Comparison of ENCODE assay signal across 8 mouse cellular contexts in the genomic region with DNA sequence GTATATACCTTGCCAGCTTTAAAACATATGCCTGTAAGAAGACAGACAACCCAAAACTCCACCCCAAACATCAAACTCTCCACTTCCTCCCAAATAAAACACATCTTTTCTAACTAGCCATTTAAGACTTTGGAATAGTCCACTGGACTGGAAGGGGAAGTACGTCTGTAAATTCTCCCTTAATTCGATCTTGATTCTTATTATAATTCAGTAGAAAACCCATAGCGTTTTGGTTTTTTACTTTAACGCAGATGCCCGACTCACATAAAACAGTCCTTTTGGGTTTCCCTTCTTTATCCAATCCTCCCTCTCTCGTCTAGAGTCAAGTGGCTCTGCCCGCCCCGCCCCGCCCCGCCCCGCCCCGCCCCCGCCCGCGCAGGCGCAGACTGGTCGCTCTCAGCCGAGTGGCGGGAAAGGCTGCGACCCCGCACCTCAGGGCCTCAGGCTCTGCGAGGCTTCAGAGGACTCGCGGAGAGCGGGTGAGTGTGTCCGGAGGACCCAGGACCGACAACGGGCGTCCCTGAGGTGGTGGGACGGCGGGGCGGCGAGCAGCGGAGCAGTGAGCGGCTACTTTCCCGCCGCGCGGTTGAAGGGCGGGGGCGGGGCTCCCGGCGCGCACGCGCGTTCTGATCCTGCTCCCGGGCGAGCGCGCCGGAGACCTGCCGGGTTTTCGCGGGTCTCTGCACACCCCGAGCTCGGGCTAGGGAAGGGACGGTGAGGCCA. TPM values are rescaled to one million over a fixed set of nuclear protein-coding genes. Genes with fewer than 3 reads are reported as not detected.
DNase-seq lines count a peak whose midpoint lies in the region; ATAC-seq and TF ChIP-seq lines count a peak whose summit lies in the region.

TSS of gene Timeless (plus strand) at position 369 of the 723 bp plus-strand sequence.

- H3K4me2 ChIP-seq in forebrain, embryonic 15.5 days (replicated peaks) = peak within 1 kb of the TSS; percentile 59
- H3K4me2 ChIP-seq in neural tube, embryonic 15.5 days = peak within 1 kb of the TSS; percentile 73

- peak within 1 kb of the TSS; percentile 99 for H3K27ac ChIP-seq in ES-E14 (ENCODE audit: insufficient read depth, low read depth, low read length, poor library complexity, severe bottlenecking)
- H3K27ac ChIP-seq in forebrain, embryonic 15.5 days (replicated peaks) = peak within 1 kb of the TSS; percentile 94
- H3K27ac ChIP-seq in neural tube, embryonic 15.5 days (replicated peaks) = peak within 1 kb of the TSS; percentile 94

- peak within 1 kb of the TSS; percentile 92 to 99 for H3K4me3 ChIP-seq in ES-E14 (ENCODE audit: insufficient read depth in 1 of 2, low read depth in 1 of 2, low read length in 2 of 2, poor library complexity in 1 of 2, severe bottlenecking in 1 of 2)
- peak within 1 kb of the TSS; percentile 57 for H3K4me3 ChIP-seq in forebrain, embryonic 15.5 days
- H3K4me3 ChIP-seq in lung, adult 2 months (replicated peaks; ENCODE audit: extremely low read depth, low read depth, low read length) = peak within 1 kb of the TSS; percentile 96
- H3K4me3 ChIP-seq in neural tube, embryonic 15.5 days (replicated peaks) = peak within 1 kb of the TSS; percentile 88

- H3K9ac ChIP-seq in ES-E14 (ENCODE audit: insufficient read depth, low read depth, low read length, poor library complexity, severe bottlenecking) = peak within 1 kb of the TSS; percentile 100
- H3K9ac ChIP-seq in forebrain, embryonic 15.5 days (replicated peaks) = peak within 1 kb of the TSS; percentile 79
- peak within 1 kb of the TSS; percentile 79 for H3K9ac ChIP-seq in neural tube, embryonic 15.5 days (replicated peaks)

- H3K27me3 ChIP-seq in forebrain, embryonic 15.5 days = no peaks in the 10 kb centered on the region
- H3K27me3 ChIP-seq in neural tube, embryonic 15.5 days (replicated peaks) = no peaks in the 10 kb centered on the region

- no peaks in the 10 kb centered on the region for H3K9me3 ChIP-seq in ES-E14 (ENCODE audit: control insufficient read depth, insufficient read depth, low read depth, low read length)
- no peaks in the 10 kb centered on the region for H3K9me3 ChIP-seq in forebrain, embryonic 15.5 days
- no peaks in the 10 kb centered on the region for H3K9me3 ChIP-seq in neural tube, embryonic 15.5 days (replicated peaks)

- peak; percentile 87; the same call in 1 of the 2 replicates for TF ChIP-seq POLR2A in lung, adult 2 months (IDR thresholded peaks at IDR 0.05; ENCODE audit: borderline replicate concordance, extremely low read depth, low read depth, low read length)

- peaks cover 13% of the 10 kb centered on the region for H3K36me3 ChIP-seq in ES-E14 (ENCODE audit: control insufficient read depth, insufficient read depth, low read length, poor library complexity, severe bottlenecking)
- no peaks in the 10 kb centered on the region for H3K36me3 ChIP-seq in forebrain, embryonic 15.5 days
- no peaks in the 10 kb centered on the region for H3K36me3 ChIP-seq in neural tube, embryonic 15.5 days

- peak; percentile 92 for ATAC-seq in forebrain, embryonic 15.5 days (replicated peaks)
- ATAC-seq in neural tube, embryonic 15.5 days (ENCODE audit: low FRiP score) = peak; percentile 96

- intact Hi-C loops in heart, postnatal 36 days (cut with DNase I) = loop anchor here (2.0 kb wide), 2 partner anchors 19 to 37 kb away; partner anchors contain the start of gene Apof

- under 1% methylated on average over 56 of the region's 58 CpGs for WGBS in forebrain, embryonic 15.5 days
- WGBS in lung, adult 2 months = under 1% methylated on average over 58 of the region's 58 CpGs
- under 1% methylated on average over 54 of the region's 58 CpGs for WGBS in neural tube, embryonic 15.5 days

- in situ Hi-C loops in ES-E14 (cut with MboI; ENCODE audit: low sequenced_read_pairs in 2 of 2, unreplicated experiment in 2 of 2) = no loop called here

- peak; percentile 65 for DNase-seq in ES-E14 (ENCODE audit: low read depth, low spot score)
- peak; percentile 84 for DNase-seq in cerebellum, adult 11-12 months
- peak; percentile 94 to 98 for DNase-seq in heart, postnatal 36 days
- DNase-seq in layer of hippocampus, adult 18-20 months (ENCODE audit: low spot score in 2 of 2) = peak; percentile 79 to 84
- peak; percentile 95 for DNase-seq in lung, adult 2 months
- peak; percentile 93 for DNase-seq in testis, postnatal 10 days (ENCODE audit: low spot score)

- peaks cover 0 to 13% of the 10 kb centered on the region in 2 experiments; a peak in 2 of 4 replicates for H3K4me1 ChIP-seq in ES-E14 (ENCODE audit: control insufficient read depth in 2 of 2, insufficient read depth in 2 of 2, low read length in 2 of 2, poor library complexity in 1 of 2)
- peaks cover 13% of the 10 kb centered on the region for H3K4me1 ChIP-seq in forebrain, embryonic 15.5 days
- H3K4me1 ChIP-seq in lung, adult 2 months (ENCODE audit: control insufficient read depth, insufficient read depth, low read length) = no peaks in the 10 kb centered on the region
- H3K4me1 ChIP-seq in neural tube, embryonic 15.5 days = peaks cover 12% of the 10 kb centered on the region

- no peak for TF ChIP-seq CTCF in lung, adult 2 months (IDR thresholded peaks at IDR 0.05; ENCODE audit: insufficient read depth, low read length)

TF ChIP-seq in ES-E14, 5 proteins besides CTCF, POLR2A, EP300 and RAD21:
- no peak for TF ChIP-seq HCFC1 (IDR thresholded peaks at IDR 0.05; ENCODE audit: borderline replicate concordance, insufficient read depth, low read length)
- TF ChIP-seq MAFK (IDR thresholded peaks at IDR 0.05; ENCODE audit: insufficient read depth, low read depth, low read length) = no peak
- no peak for TF ChIP-seq ZNF384 (IDR thresholded peaks at IDR 0.05; ENCODE audit: low read depth, low read length)
- no peak for TF ChIP-seq CHD2 (IDR thresholded peaks at IDR 0.05; ENCODE audit: low read depth, low read length)

RNA-seq across cellular contexts. Expression of gene Timeless, which starts in this region (rescaled TPM):
- total RNA-seq in ES-E14 (2012; rRNA removed) = 69.7 and 106 TPM in 2 replicates
- 32.0 and 35.8 TPM in 2 replicates for polyA plus RNA-seq in forebrain, embryonic 15.5 days (2015; fragmentation: Nextera tagmentation; extraction: Ambion mirVana)
- total RNA-seq in heart, postnatal 36 days (2021) = 10 to 100 TPM in 1 of 2 experiments, 1 to 10 TPM in 1; 8.9 to 12.2 TPM
- total RNA-seq in layer of hippocampus, adult 18-20 months (2021) = 1 to 10 TPM; 4.1 to 4.6 TPM
- polyA plus RNA-seq in lung, adult 2 months (2012; rRNA removed) = 7.8 and 7.9 TPM in 2 replicates
- 20.0 and 25.1 TPM in 2 replicates for polyA plus RNA-seq in neural tube, embryonic 15.5 days (2015; fragmentation: Nextera tagmentation; extraction: Ambion mirVana)

Comparison
In these comparisons a context has a peak if more than half of its experiments do, and no peak if none do; other contexts are left out.
1. Peak in every context shown above with its lines: DNase-seq, ATAC-seq, H3K4me3 ChIP-seq and H3K27ac ChIP-seq.